Mouse (Mus musculus) lung, postnatal 0 days (tissue): ENCODE data around the gene Olfr1277.

Source experiments
- CTCF ChIP-seq: IDR thresholded peaks from 2 replicates; pipeline ENCODE4 v1.5.1; 2016; ENCODE audit warnings: antibody characterized with exemption, mild to moderate bottlenecking
- EP300 ChIP-seq: IDR thresholded peaks from 2 replicates; pipeline ENCODE4 v1.6.1; 2016; ENCODE audit warnings: antibody characterized with exemption, mild to moderate bottlenecking, control low read depth

GRCm38 (mm10) chr2:111254216-111254615 lies 19.7 kb downstream of the Olfr1277 start, which contains the start of gene Olfr1276:
- TF ChIP-seq CTCF (no peak), EP300 (no peak)
